Mouse (Mus musculus): ENCODE data around the gene Gsg1l. TPM values are rescaled to one million over a fixed set of nuclear protein-coding genes. Genes with fewer than 3 reads are reported as not detected.

Gsg1l gene
- total RNA-seq, 2 experiments from 2014 or later, result not detected

DNA sequence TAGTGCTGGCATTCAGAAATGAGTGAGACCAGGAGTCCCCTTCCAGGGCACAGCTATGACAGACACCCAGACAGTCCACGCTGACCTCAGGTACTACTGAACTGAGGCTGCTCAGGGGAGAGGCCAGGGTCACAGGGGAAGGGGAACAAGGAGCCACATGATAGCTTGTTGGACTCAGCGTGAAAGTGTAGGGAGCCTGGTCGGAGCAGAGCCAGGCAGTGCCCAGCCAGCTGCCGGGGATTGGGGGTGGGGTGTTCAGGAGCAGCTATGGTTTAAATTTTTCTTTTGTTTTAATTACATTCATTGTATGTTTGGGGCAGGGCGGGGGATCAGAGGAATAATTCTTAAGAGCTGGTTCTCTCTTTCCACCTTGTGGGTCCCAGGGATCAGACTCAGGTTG, 253.7 kb downstream of the Gsg1l start:
- no peak for ATAC-seq (replicated peaks; ENCODE audit: low FRiP score, poor library complexity, severe bottlenecking)

Other genes starting within 250 kb of the Gsg1l start
- 58.4 and 66.2 TPM in 2 replicates for gene Xpo6, start 118.1 kb upstream of the Gsg1l start, total RNA-seq (2015; ENCODE audit: low replicate concordance)
- gene Xpo6, start 118.1 kb upstream of the Gsg1l start, total RNA-seq (2017; ENCODE audit: low replicate concordance), result 21.9 and 25.2 TPM in 2 replicates
- gene Sbk1, start 190.2 kb upstream of the Gsg1l start, total RNA-seq (2015; ENCODE audit: low replicate concordance), result 2.5 and 5.0 TPM in 2 replicates
- 3.4 and 4.0 TPM in 2 replicates for gene Sbk1, start 190.2 kb upstream of the Gsg1l start, total RNA-seq (2017; ENCODE audit: low replicate concordance)

All from erythroid progenitor cell, adult 5-6 weeks (primary cell).